ENCODE assay signal across 15 mouse cellular contexts in genomic region chrX:166757152-166757551, GRCm38 (mm10).
"Had no signal": no experiment of that assay in that cellular context is flagged by ENCODE, and none has a peak within 500 bp of the region (broad histone marks: within the 10 kb centered on the region; RNA-seq: fewer than 3 reads in every experiment).

No protein-coding gene starts in this region.

- ATAC-seq: intestine, postnatal 0 days; liver, embryonic 12.5 days; midbrain, embryonic 13.5 days had no signal

- DNase-seq: kidney, adult 2 months; kidney, postnatal 25 days; layer of hippocampus, adult 9-11 months; liver; lung, adult 18-20 months; lung, postnatal 10 days; lung, postnatal 36 days; retina, postnatal 1 day; right cerebral cortex, postnatal 25 days; spleen, adult 18-20 months; thymus, adult 18-20 months; thymus, postnatal 36 days had no signal
